Mouse (Mus musculus) common myeloid progenitor, adult 5-6 weeks (primary cell): Measurements from ENCODE around the gene Map2. TPM values are rescaled to one million over a fixed set of nuclear protein-coding genes. Genes with fewer than 3 reads are reported as not detected.

Experiments used
- ATAC-seq: replicated peaks from 2 replicates; pipeline ENCODE4 v1.8.0; 2016; ENCODE audit warnings: low read depth, mild to moderate bottlenecking, moderate TSS enrichment, inconsistent platforms; ENCODE audit not compliant: poor library complexity, severe bottlenecking
- total RNA-seq: library from RNA; stranded (forward); fragments of 200-1000, 187-1606 nt; gene quantifications from 2 replicates; pipeline ENCODE4 v1.2.3, GENCODE M21; 2017

The Map2 gene
- total RNA-seq, 1 experiment from 2014 or later, result not detected

GRCm38 (mm10) chr1:66196240-66196639 is 21.2 kb downstream of the Map2 start:
- no peak for ATAC-seq

- no peak for ATAC-seq
Observed at GRCm38 (mm10) chr1:66196716-66197115, 21.6 kb downstream of the Map2 start.

- ATAC-seq, result no peak
Observed at GRCm38 (mm10) chr1:66205517-66205916, 30.4 kb downstream of the Map2 start.

- ATAC-seq, result no peak
Observed at GRCm38 (mm10) chr1:66206904-66207303, 31.8 kb downstream of the Map2 start.

GRCm38 (mm10) chr1:66211074-66211791 is 36.2 kb downstream of the Map2 start:
- ATAC-seq, result no peak

GRCm38 (mm10) chr1:66221497-66221896 is 46.4 kb downstream of the Map2 start:
- ATAC-seq, result no peak

- no peak for ATAC-seq
Observed at GRCm38 (mm10) chr1:66223331-66223730, 48.3 kb downstream of the Map2 start.

GRCm38 (mm10) chr1:66226372-66227368 is 51.6 kb downstream of the Map2 start:
- no peak for ATAC-seq

GRCm38 (mm10) chr1:66228205-66228604 is 53.1 kb downstream of the Map2 start:
- ATAC-seq, result peak; percentile 52; the same call in 1 of the 2 replicates

- ATAC-seq, result peak; percentile 50; the same call in 1 of the 2 replicates
Observed at GRCm38 (mm10) chr1:66230345-66230744, 55.3 kb downstream of the Map2 start.

GRCm38 (mm10) chr1:66231963-66232362 is 56.9 kb downstream of the Map2 start:
- ATAC-seq, result peak; percentile 79

- ATAC-seq, result no peak
Observed at GRCm38 (mm10) chr1:66244910-66245309, 69.8 kb downstream of the Map2 start.

GRCm38 (mm10) chr1:66251649-66252332 is 76.7 kb downstream of the Map2 start:
- no peak for ATAC-seq

GRCm38 (mm10) chr1:66252333-66252724 is 77.3 kb downstream of the Map2 start:
- ATAC-seq, result no peak

GRCm38 (mm10) chr1:66263220-66263619 is 88.1 kb downstream of the Map2 start:
- no peak for ATAC-seq

GRCm38 (mm10) chr1:66266231-66266924 is 91.3 kb downstream of the Map2 start:
- ATAC-seq, result no peak

- ATAC-seq, result no peak
Observed at GRCm38 (mm10) chr1:66277663-66278062, 102.6 kb downstream of the Map2 start.

GRCm38 (mm10) chr1:66279222-66280009 is 104.3 kb downstream of the Map2 start:
- ATAC-seq, result peak; percentile 94

- ATAC-seq, result no peak
Observed at GRCm38 (mm10) chr1:66280152-66280551, 105.1 kb downstream of the Map2 start.
